Mouse (Mus musculus) limb, embryonic 10.5 days (tissue): ENCODE data around the gene Ntmt1. TPM values are rescaled to one million over a fixed set of nuclear protein-coding genes. Genes with fewer than 3 reads are reported as not detected.

Source experiments
- DNase-seq: peaks from one replicate; pipeline ENCODE4 v3.0.0-alpha.2; 2017; ENCODE audit warnings: low spot score
- H3K27ac ChIP-seq: fragments of 300-500 bp; sonication (generic); 2 replicates; pipeline ENCODE4 v1.5.1; 2016; ENCODE audit warnings: mild to moderate bottlenecking
- H3K27me3 ChIP-seq: fragments of 300-500 bp; sonication (generic); 2 replicates; pipeline ENCODE4 v1.6.1; 2016; ENCODE audit warnings: low read depth, mild to moderate bottlenecking; ENCODE audit not compliant: poor library complexity, severe bottlenecking
- H3K36me3 ChIP-seq: fragments of 300-500 bp; sonication (generic); 2 replicates; pipeline ENCODE4 v1.6.1; 2016; ENCODE audit warnings: mild to moderate bottlenecking, moderate library complexity
- H3K4me1 ChIP-seq: fragments of 300-500 bp; sonication (generic); 2 replicates; pipeline ENCODE4 v1.6.1; 2016
- H3K4me3 ChIP-seq: fragments of 300-500 bp; sonication (generic); 2 replicates; pipeline ENCODE4 v1.5.1; 2016; ENCODE audit warnings: mild to moderate bottlenecking, moderate library complexity
- H3K9me3 ChIP-seq: fragments of 300-500 bp; sonication (generic); replicated peaks from 2 replicates; pipeline ENCODE4 v1.6.1; 2016; ENCODE audit warnings: mild to moderate bottlenecking
- WGBS: fragments of 180-500 bp; shearing (Covaris S2); methylation state at CpG from one replicate; pipeline ENCODE4 v1.1.7; 2016; 5-methylcytosine and 5-hydroxymethylcytosine counted together
- polyA plus RNA-seq: library from polyadenylated mRNA; unstranded; fragments of >200 nt; fragmentation: Nextera tagmentation; extraction: Ambion mirVana; gene quantifications from 2 replicates; pipeline ENCODE4 v1.2.1, GENCODE M21; 2016

The Ntmt1 gene
- polyA plus RNA-seq, 1 experiment from 2014 or later: 138 TPM

GRCm38 (mm10) chr2:30771806-30772460 lies 35.7 kb upstream of the Ntmt1 start:
- peaks cover 50% of the 10 kb centered on the region for H3K4me1 ChIP-seq
- DNase-seq: no peak

GRCm38 (mm10) chr2:30772581-30773312 lies 34.9 kb upstream of the Ntmt1 start:
- Histone ChIP-seq H3K4me3 (peak overlapping the region; percentile 58; the same call in 1 of the 2 replicates), H3K9me3 (no peaks in the 10 kb centered on the region), H3K27me3 (0 out of 2 replicates have a peak, but pooled peaks cover 3% of the 10 kb centered on the region), H3K4me1 (peaks cover 50% of the 10 kb centered on the region), H3K27ac (peak overlapping the region; percentile 84), H3K36me3 (no peaks in the 10 kb centered on the region)
- WGBS: 49% methylated on average over 15 of the region's 15 CpGs
- no peak for DNase-seq

More at GRCm38 (mm10) chr2:30771806-30772460, 35.7 kb upstream of the Ntmt1 start:
- Histone ChIP-seq H3K36me3 (no peaks in the 10 kb centered on the region), H3K27me3 (0 out of 2 replicates have a peak, but pooled peaks cover 5% of the 10 kb centered on the region), H3K9me3 (no peaks in the 10 kb centered on the region), H3K27ac (peak overlapping the region; percentile 84), H3K4me3 (peak overlapping the region; percentile 58)
- WGBS: 9% methylated on average over 19 of the region's 19 CpGs

- no peaks in the 10 kb centered on the region for H3K27me3 ChIP-seq
- peak overlapping the region; percentile 84 for H3K27ac ChIP-seq
- 83% methylated on average over 8 of the region's 8 CpGs for WGBS
- H3K4me3 ChIP-seq: no peak overlapping the region
- no peaks in the 10 kb centered on the region for H3K36me3 ChIP-seq
- no peaks in the 10 kb centered on the region for H3K9me3 ChIP-seq
- no peak for DNase-seq
- H3K4me1 ChIP-seq: peaks cover 52% of the 10 kb centered on the region
These were observed 34.2 kb upstream of the Ntmt1 start for GRCm38 (mm10) chr2:30773313-30774005.

- no peak overlapping the region for H3K4me3 ChIP-seq
- 53% methylated on average over 3 of the region's 3 CpGs for WGBS
- H3K36me3 ChIP-seq: no peaks in the 10 kb centered on the region
- H3K9me3 ChIP-seq: no peaks in the 10 kb centered on the region
- H3K4me1 ChIP-seq: peaks cover 63% of the 10 kb centered on the region
- 0 out of 2 replicates have a peak overlapping the region, but pooled peaks have one; percentile 1 for H3K27ac ChIP-seq
- no peak for DNase-seq
- no peaks in the 10 kb centered on the region for H3K27me3 ChIP-seq
These were observed 31.7 kb upstream of the Ntmt1 start for GRCm38 (mm10) chr2:30775955-30776354.

- Histone ChIP-seq H3K9me3 (no peaks in the 10 kb centered on the region), H3K36me3 (no peaks in the 10 kb centered on the region), H3K27me3 (no peaks in the 10 kb centered on the region), H3K4me3 (no peak overlapping the region), H3K27ac (peak overlapping the region; percentile 10; the same call in 1 of the 2 replicates), H3K4me1 (peaks cover 49% of the 10 kb centered on the region)
- no peak for DNase-seq
- WGBS: 73% methylated on average over 3 of the region's 3 CpGs
These were observed 30.4 kb upstream of the Ntmt1 start for GRCm38 (mm10) chr2:30777266-30777665.

GRCm38 (mm10) chr2:30778235-30778634 lies 29.4 kb upstream of the Ntmt1 start:
- Histone ChIP-seq H3K9me3 (no peaks in the 10 kb centered on the region), H3K36me3 (no peaks in the 10 kb centered on the region), H3K4me3 (no peak overlapping the region), H3K27ac (0 out of 2 replicates have a peak overlapping the region, but pooled peaks have one; percentile 75), H3K4me1 (peaks cover 43% of the 10 kb centered on the region), H3K27me3 (no peaks in the 10 kb centered on the region)
- 77% methylated on average over 4 of the region's 4 CpGs for WGBS
- no peak for DNase-seq

GRCm38 (mm10) chr2:30779241-30779640 lies 28.4 kb upstream of the Ntmt1 start:
- no peaks in the 10 kb centered on the region for H3K36me3 ChIP-seq
- H3K27ac ChIP-seq: peak overlapping the region; percentile 75
- no peaks in the 10 kb centered on the region for H3K9me3 ChIP-seq
- H3K27me3 ChIP-seq: no peaks in the 10 kb centered on the region
- no peak overlapping the region for H3K4me3 ChIP-seq
- 2% methylated on average over 5 of the region's 5 CpGs for WGBS
- H3K4me1 ChIP-seq: peaks cover 47% of the 10 kb centered on the region
- no peak for DNase-seq

- Histone ChIP-seq H3K27me3 (no peaks in the 10 kb centered on the region), H3K9me3 (no peaks in the 10 kb centered on the region), H3K4me3 (peak overlapping the region; percentile 50), H3K36me3 (no peaks in the 10 kb centered on the region), H3K27ac (peak overlapping the region; percentile 91), H3K4me1 (peaks cover 72% of the 10 kb centered on the region)
- 73% methylated on average over 8 of the region's 8 CpGs for WGBS
- no peak for DNase-seq
These were observed 25.0 kb upstream of the Ntmt1 start for GRCm38 (mm10) chr2:30782312-30783290.

GRCm38 (mm10) chr2:30783346-30783745 lies 24.3 kb upstream of the Ntmt1 start:
- H3K4me3 ChIP-seq: peak overlapping the region; percentile 50
- 2% methylated on average over 13 of the region's 13 CpGs for WGBS
- H3K27me3 ChIP-seq: no peaks in the 10 kb centered on the region
- H3K4me1 ChIP-seq: peaks cover 68% of the 10 kb centered on the region
- peak overlapping the region; percentile 91 for H3K27ac ChIP-seq
- H3K36me3 ChIP-seq: no peaks in the 10 kb centered on the region
- peak; percentile 83 for DNase-seq
- H3K9me3 ChIP-seq: no peaks in the 10 kb centered on the region

GRCm38 (mm10) chr2:30784078-30784994 lies 23.3 kb upstream of the Ntmt1 start:
- Histone ChIP-seq H3K27ac (peak overlapping the region; percentile 91), H3K27me3 (no peaks in the 10 kb centered on the region), H3K4me3 (peak overlapping the region; percentile 50), H3K36me3 (no peaks in the 10 kb centered on the region), H3K4me1 (peaks cover 58% of the 10 kb centered on the region), H3K9me3 (no peaks in the 10 kb centered on the region)
- peak; percentile 90 for DNase-seq
- WGBS: 5% methylated on average over 40 of the region's 40 CpGs

- WGBS: 38% methylated on average over 4 of the region's 4 CpGs
- H3K27me3 ChIP-seq: no peaks in the 10 kb centered on the region
- no peak overlapping the region for H3K4me3 ChIP-seq
- H3K4me1 ChIP-seq: peaks cover 58% of the 10 kb centered on the region
- no peaks in the 10 kb centered on the region for H3K9me3 ChIP-seq
- H3K27ac ChIP-seq: peak overlapping the region; percentile 91
- no peaks in the 10 kb centered on the region for H3K36me3 ChIP-seq
- no peak for DNase-seq
These were observed 20.2 kb upstream of the Ntmt1 start for GRCm38 (mm10) chr2:30787466-30787865.
